Mouse (Mus musculus) thymus, postnatal 36 days (tissue): Measurements from ENCODE around the gene Il5.

ENCODE experiments used
- DNase-seq, 2 experiments: peaks; one replicate each; pipeline ENCODE4 v3.0.0; 2022; ENCODE audit warnings: mixed read lengths in 2 of 2

Il5 gene

DNA sequence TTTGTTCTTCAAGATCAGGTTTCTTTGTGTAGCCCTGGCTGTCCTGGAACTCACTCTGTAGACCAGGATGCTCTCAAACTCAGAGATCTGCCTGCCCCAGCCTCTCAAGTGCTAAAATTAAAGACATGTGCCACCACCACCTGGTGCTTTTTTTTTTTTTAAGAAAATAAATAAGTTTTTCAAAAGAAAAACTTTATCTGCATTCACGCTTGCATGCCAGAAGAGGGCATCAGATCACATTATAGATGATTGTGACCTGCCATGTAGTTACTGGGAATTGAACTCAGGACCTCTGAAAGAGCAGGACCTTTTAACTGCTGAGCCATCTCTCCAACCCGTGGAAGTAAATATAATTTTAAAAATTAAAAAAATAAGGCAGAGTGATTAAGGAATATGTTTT lies 24.7 kb downstream of the Il5 start:
- no peak for DNase-seq

DNA sequence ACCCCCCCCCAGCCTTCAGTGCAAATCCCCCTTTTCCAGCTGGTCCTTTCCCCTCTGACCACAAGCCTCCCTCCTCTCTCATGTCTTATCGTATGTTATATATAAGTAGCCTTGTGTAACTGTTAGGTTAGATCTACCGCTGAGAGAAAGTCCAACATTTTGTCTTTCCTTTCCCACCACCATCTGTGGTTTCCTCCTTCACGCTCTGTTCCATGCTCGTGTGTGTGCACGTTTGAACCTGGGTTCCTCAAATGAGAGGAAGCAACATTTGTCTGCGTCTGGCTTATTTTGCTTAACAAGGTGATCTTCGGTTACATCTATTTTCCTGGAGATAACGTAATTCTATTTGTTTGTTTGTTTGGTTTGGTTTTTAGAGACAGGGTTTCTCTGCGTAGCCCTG lies 27.4 kb downstream of the Il5 start:
- DNase-seq: no peak

DNA sequence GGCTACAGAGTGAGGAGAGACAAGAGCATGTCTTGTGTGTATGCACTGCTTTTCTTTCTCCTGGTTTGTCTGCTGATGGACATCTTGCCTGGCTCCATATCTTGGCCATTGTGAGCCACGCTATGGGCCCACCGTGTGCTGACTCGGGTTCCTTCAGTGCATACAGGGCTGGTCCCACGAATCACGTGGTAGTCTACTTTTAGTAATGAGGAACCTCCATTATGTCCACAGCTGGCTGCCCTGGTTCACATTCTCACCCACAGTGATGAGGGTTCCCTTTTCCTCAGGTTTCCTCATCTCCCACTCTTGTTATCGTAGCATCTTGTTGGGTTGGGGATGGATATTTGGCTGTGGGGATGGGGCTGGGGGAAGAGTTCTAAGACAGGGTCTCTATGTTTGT lies 28.0 kb downstream of the Il5 start:
- no peak for DNase-seq

DNA sequence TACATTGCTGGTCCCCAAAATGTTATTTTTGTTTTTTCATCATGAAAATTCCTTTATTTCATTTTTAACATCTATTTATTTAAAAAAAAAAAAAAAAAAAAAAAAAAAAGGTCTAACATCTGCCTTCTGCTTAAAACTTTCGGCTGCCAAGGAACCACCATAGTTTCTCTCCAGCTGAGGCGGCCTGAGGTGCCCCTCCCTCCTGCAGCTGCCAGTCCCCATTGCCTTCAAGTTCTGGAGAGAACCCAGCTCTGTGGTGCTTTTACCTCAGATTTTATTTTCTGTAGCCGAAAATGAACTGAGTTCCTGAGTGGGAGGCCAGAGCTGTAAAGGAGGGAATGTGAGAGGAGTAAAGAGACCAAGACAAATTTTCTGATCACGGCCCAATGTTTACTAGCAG lies 28.7 kb downstream of the Il5 start:
- DNase-seq: peak in 1 of 2 experiments; percentile 59

- no peak for DNase-seq
Measured at GRCm38 (mm10) chr11:53749716-53750352, 29.2 kb downstream of the Il5 start.

GRCm38 (mm10) chr11:53755011-53755595 lies 34.5 kb downstream of the Il5 start:
- peak in 1 of 2 experiments; percentile 46 for DNase-seq

- DNase-seq: peak in 1 of 2 experiments; percentile 12
Measured at GRCm38 (mm10) chr11:53757612-53758011, 37.0 kb downstream of the Il5 start.

- DNase-seq: peak in 1 of 2 experiments; percentile 19
Measured at GRCm38 (mm10) chr11:53758033-53758432, 37.4 kb downstream of the Il5 start.

DNA sequence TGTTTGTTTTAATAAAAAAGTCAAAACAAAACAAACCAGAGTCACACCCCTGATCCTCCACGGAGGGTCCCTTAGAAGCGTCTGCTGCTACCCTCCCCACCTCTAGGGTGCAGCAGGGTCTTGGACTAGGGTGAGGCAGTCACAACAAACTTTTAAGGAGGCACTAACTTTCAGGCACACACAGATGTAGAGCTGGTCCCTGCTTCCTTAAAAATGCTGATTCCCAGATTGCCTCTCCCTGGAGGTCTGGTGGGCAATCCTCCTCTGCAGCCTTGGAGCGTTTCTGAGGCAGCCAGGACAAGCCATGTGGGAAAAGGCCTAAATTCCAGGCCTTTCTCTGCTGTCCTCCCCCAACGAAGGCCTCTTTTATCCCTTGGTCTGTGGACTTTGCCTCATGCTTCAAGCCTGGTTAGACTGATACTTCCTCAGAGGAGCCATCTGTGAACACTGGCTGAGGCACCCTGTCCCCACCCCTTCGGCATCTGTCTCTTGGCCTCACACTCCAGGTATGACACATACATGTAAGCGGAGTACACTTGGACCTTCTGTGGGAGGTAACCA lies 38.3 kb downstream of the Il5 start:
- peak; percentile 49 to 64 for DNase-seq

DNA sequence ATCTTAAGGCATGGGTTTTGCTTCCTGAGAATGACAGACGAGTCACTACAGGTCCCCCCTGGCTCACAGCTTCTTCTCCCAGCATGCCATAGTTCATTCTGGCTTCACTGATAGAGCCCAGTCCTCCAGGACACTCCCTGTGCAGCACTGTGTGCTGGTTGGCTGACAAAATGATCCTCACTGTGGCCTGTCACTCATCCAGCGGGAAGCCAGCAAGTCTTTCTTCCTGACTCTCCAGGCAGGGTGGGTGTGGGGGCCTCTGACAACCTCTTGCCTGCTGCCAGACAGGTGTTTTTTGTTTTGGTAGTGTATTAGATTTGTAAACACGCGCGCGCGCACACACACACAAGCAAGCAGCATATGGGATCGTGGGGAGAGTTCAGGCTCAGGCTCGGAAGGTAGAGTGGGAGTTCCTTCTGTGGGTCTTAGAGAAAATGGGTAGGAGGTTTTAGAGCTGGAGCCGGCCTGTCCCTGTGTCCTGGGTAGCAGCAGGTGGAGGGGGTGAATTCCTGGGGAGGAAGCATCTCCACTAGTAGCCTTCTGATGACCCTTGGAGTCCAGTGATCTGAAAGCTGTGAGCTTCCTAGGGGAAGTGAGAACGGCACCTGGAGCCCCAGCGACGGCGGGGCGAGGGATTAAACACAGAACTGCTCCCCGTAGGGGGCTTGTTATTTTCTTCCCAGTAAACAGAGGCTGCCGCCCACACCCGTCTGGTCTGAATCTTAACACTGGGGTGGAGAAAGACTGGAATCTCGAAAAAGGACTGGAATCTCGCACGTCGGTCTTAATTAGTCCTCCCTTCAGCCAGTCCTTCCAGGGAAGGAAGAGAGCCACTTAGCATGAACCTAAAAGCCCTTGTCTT lies 39.2 kb downstream of the Il5 start:
- peak in 1 of 2 experiments; percentile 13 for DNase-seq

DNA sequence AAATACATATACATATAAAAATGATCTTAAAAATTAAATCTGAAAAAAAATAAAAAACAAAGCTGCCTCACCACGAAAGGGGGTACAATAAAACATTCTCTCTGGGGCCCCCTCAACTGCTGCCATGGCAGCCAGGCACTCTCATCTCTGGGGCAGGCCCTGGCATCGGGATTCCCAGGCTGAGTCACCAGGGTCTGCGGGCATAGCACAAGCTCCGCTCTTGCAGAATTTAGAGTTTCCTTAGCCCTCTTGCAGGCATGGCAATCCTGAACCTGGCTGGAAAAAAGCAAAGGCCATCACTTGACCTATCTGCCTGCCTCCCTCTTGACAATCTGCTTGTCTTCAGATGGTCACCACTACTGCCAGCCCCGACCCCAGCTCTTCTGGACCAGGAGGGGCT lies 40.7 kb downstream of the Il5 start:
- peak in 1 of 2 experiments; percentile 13 for DNase-seq

DNA sequence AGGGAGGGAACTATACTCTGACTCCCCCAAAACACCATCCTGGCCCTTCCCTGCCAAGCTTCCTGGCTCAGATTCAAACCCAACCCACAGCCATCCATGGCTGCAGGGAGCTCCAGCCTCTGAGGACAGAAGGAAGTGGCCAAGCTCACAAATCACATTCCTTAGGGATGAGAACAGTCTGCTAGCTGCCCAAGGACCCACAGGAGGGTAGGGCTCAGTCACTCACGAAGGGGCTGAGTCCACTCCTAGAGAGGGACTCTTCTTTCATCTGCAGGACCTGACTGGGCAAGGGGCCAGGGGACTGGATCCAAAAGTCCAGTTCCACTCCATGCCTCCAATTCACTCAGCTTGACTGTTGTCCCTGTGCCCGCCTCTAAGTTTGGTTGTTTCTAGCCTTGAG lies 41.2 kb downstream of the Il5 start:
- peak in 1 of 2 experiments; percentile 14 for DNase-seq

DNA sequence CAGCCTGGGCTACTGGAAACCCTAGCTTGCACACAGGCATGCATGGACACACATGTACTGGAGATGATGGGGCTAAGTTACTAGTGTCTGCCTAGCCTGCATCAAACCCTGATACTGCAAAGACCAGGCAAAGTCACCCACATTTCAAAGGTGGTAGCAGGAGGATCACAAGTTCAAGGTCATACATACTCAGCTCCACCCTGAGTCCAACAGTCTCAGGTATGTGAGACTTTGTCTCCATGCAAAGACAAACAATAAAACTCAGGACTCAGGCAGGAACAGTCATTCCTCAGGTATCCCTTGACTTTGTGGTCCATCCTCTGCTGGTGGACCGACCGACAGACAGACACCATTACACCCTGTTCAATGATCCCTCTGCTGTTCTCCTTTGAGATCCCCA lies 41.8 kb downstream of the Il5 start:
- no peak for DNase-seq

DNA sequence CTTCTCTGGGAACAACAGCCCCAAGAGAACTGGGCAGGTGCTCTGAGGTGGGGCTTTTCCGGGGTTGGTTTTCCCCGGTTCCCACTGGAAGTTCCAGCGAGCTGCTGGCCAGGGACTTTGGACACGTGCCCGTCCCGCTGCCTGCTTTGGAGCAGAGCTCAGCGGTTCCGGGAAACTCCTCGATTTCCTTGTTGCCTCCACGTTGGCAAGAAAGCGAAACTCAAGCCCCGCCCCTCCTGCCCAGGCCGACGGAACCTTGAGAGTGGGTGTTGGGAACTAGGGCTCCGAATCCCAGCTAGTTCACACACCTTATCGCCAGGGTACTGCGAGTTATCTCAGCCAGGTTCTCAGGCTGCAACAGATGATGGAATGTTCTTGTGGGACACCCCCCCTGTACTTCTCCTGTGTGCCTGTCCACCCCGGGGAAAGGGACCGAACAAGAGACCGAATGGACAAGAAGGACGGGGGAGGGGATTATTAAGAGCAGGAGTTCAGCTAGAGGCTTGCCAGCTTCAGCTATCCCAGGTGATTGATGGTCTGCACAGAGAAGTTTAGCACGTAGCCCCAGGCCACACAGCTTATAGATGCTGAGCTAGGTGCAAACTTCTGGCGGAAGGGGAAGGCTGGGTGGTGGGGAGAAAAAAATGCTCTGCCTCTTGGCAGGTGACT lies 42.4 kb downstream of the Il5 start:
- DNase-seq: peak; percentile 75 to 79

DNA sequence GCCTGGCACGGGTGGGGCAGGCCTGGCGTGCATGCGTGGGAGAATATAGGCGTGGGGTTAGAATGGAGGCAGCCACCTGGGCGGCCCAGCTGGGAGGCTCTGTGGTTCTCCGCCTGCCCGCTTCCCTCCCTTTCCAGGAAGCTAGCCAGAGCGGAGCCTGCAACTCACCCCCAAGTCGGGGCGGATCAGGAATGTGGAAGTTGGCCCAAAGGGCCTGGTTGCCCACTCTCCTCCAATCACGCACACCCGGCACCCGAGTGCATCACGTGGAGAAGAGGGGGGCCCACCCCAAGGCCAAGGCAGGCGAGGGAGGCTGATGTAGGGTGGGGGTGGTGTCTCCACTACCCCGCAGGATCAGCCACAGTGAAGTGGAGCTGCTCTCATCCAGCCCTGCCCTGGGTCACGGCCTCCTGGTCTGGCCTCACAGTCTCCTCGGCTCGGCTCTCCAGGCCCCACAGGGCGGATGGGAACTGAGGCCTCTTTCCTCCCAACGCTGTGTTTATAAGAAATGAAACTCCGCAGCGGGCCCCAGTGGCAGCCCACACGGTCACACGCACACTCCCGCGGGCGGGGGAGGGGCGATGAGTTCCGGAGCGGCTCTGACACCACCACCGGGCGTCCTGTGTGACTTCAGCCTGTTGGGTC lies 43.0 kb downstream of the Il5 start:
- peak; percentile 92 to 94 for DNase-seq

DNA sequence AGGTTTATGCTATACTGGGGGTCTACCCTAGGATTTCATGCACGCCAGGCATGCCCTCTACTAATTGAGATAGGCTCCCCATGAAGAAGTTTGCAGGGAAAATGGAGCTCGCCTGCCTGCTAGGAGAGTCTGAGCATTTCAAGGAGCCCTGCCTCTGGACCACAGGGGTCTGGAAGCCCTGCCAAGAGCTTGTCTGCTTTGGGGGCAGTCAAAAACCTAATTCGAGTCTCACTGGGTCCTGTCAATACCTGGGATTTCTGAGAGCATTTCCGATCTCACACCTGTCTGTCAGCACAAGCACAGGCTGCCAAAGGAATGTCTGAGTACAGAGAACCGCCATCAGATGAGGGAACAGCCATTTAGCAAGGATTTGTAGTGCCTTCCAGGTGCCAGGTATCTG lies 44.0 kb downstream of the Il5 start:
- peak in 1 of 2 experiments; percentile 12 for DNase-seq

DNA sequence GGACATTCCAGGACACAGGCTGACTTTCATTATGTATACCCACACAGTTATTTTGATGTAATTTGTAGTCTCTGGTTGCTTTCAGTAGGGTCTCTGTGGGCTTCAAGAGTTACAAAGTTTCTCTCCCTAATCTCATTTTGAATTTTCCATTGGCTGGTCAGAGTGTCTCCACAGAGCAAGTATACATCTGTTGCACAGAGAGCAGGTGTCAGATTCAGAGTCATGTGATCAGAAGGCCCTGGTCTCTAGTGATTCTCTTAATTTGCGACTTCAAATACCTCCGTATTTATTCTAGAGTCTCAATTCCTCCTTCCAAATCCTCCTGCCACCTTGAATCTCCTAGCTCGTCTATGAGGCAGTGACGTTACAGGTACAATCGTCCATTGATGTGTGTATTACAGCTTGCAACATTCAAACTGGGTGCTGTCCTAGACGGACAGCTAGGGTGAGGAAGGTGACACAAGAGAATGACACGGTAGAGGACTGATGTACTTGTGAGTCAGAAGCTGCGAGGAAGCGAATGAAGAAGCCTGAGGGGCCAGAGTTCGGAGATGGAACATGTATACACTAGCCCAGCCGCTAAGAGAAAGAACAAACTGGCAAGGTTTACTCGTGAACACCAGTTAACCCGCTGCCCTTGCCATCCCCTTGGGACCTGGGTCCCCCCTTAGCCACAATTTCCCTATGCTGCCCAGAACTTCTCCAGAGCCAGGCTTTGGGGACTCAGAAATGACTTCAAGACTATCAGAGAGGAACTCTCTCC lies 48.0 kb downstream of the Il5 start:
- DNase-seq: no peak

DNA sequence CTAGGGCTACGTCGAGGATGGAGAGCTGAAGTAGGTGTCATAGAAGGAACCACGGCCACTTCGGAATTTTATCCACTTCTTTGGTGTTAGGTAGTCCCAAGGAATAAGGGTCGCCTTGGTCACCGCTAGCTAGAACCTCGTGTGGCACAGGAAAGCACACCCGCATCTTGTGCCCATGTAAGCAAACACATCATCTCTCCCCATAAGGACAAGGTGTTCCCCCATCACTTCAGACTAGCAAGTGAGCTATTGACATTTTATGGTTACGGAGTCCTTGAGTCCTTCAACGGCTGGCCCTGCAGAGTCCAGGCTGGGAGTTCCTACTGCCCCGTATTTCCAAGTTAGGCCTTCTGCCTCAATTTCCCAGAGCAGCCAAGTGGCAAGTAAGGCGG lies 48.6 kb downstream of the Il5 start:
- no peak for DNase-seq

GRCm38 (mm10) chr11:53769760-53770124 lies 49.1 kb downstream of the Il5 start, which contains the start of gene Irf1:
TSS of gene Irf1 (plus strand) at chr11:53770014.
- peak; percentile 96 to 98 for DNase-seq

GRCm38 (mm10) chr11:53770125-53770791 lies 49.7 kb downstream of the Il5 start:
- DNase-seq: peak; percentile 71 to 83
